Mouse (Mus musculus): ENCODE data around the gene Dnaja3. TPM values are rescaled to one million over a fixed set of nuclear protein-coding genes. Genes with fewer than 3 reads are reported as not detected.
"Not testable (repeated sequence)": the region's sequence is repeated elsewhere in the genome, so short reads cannot be mapped to it uniquely, and the experiment has no call there.

The Dnaja3 gene
- polyA plus RNA-seq, 1 experiment, result not detected

- 48% methylated on average over 3 of the region's 3 CpGs for WGBS
- no peak overlapping the region for H3K27ac ChIP-seq (ENCODE audit: insufficient read depth, low read depth, low read length)
- no peak overlapping the region for H3K4me3 ChIP-seq (ENCODE audit: insufficient read depth, low read depth, low read length)
- no peak for TF ChIP-seq CTCF (IDR thresholded peaks at IDR 0.05; ENCODE audit: insufficient read depth, low read depth, low read length)
- H3K4me1 ChIP-seq (ENCODE audit: control insufficient read depth, insufficient read depth, low read length), result peaks cover 4% of the 10 kb centered on the region; the same call in 1 of the 2 replicates
Measured at GRCm38 (mm10) chr16:4730776-4731358, 91.1 kb downstream of the Dnaja3 start.

GRCm38 (mm10) chr16:4736262-4736661, 96.5 kb downstream of the Dnaja3 start:
- Histone ChIP-seq H3K4me3 (ENCODE audit: insufficient read depth, low read depth, low read length) (no peak overlapping the region), H3K4me1 (ENCODE audit: control insufficient read depth, insufficient read depth, low read length) (0 out of 2 replicates have a peak, but pooled peaks cover 4% of the 10 kb centered on the region), H3K27ac (ENCODE audit: insufficient read depth, low read depth, low read length) (no peak overlapping the region)
- no peak for TF ChIP-seq POLR2A (IDR thresholded peaks at IDR 0.05; ENCODE audit: insufficient read depth, low read depth, low read length)
- no peak for TF ChIP-seq CTCF (IDR thresholded peaks at IDR 0.05; ENCODE audit: insufficient read depth, low read depth, low read length)
- 81% methylated on average over 2 of the region's 2 CpGs for WGBS

GRCm38 (mm10) chr16:4739994-4740393, 100.2 kb downstream of the Dnaja3 start:
- no peak for TF ChIP-seq POLR2A (IDR thresholded peaks at IDR 0.05; ENCODE audit: insufficient read depth, low read depth, low read length)
- TF ChIP-seq CTCF (IDR thresholded peaks at IDR 0.05; ENCODE audit: insufficient read depth, low read depth, low read length), result no peak

GRCm38 (mm10) chr16:4742186-4742585, 102.4 kb downstream of the Dnaja3 start:
- no peak overlapping the region for H3K4me3 ChIP-seq (ENCODE audit: insufficient read depth, low read depth, low read length)
- WGBS, result 97% methylated on average over 1 of the region's 1 CpGs
- no peak overlapping the region for H3K27ac ChIP-seq (ENCODE audit: insufficient read depth, low read depth, low read length)
- TF ChIP-seq POLR2A (IDR thresholded peaks at IDR 0.05; ENCODE audit: insufficient read depth, low read depth, low read length) (no peak), CTCF (IDR thresholded peaks at IDR 0.05; ENCODE audit: insufficient read depth, low read depth, low read length) (no peak)
- H3K4me1 ChIP-seq (ENCODE audit: control insufficient read depth, insufficient read depth, low read length), result 0 out of 2 replicates have a peak, but pooled peaks cover 2% of the 10 kb centered on the region

More at GRCm38 (mm10) chr16:4739994-4740393, 100.2 kb downstream of the Dnaja3 start:
- Histone ChIP-seq H3K4me3 (ENCODE audit: insufficient read depth, low read depth, low read length) (no peak overlapping the region), H3K27ac (ENCODE audit: insufficient read depth, low read depth, low read length) (no peak overlapping the region), H3K4me1 (ENCODE audit: control insufficient read depth, insufficient read depth, low read length) (0 out of 2 replicates have a peak, but pooled peaks cover 2% of the 10 kb centered on the region)
- WGBS, result 89% methylated on average over 2 of the region's 2 CpGs

GRCm38 (mm10) chr16:4752155-4752554, 112.4 kb downstream of the Dnaja3 start:
- Histone ChIP-seq H3K27ac (ENCODE audit: insufficient read depth, low read depth, low read length) (no peak overlapping the region), H3K4me1 (ENCODE audit: control insufficient read depth, insufficient read depth, low read length) (no peaks in the 10 kb centered on the region), H3K4me3 (ENCODE audit: insufficient read depth, low read depth, low read length) (no peak overlapping the region)
- no peak for TF ChIP-seq POLR2A (IDR thresholded peaks at IDR 0.05; ENCODE audit: insufficient read depth, low read depth, low read length)
- no peak for TF ChIP-seq CTCF (IDR thresholded peaks at IDR 0.05; ENCODE audit: insufficient read depth, low read depth, low read length)
- 97% methylated on average over 3 of the region's 3 CpGs for WGBS

- H3K4me1 ChIP-seq (ENCODE audit: control insufficient read depth, insufficient read depth, low read length), result no peaks in the 10 kb centered on the region
- H3K27ac ChIP-seq (ENCODE audit: insufficient read depth, low read depth, low read length), result no peak overlapping the region
- WGBS, result 84% methylated on average over 3 of the region's 3 CpGs
- no peak for TF ChIP-seq CTCF (IDR thresholded peaks at IDR 0.05; ENCODE audit: insufficient read depth, low read depth, low read length)
- no peak for TF ChIP-seq POLR2A (IDR thresholded peaks at IDR 0.05; ENCODE audit: insufficient read depth, low read depth, low read length)
- no peak overlapping the region for H3K4me3 ChIP-seq (ENCODE audit: insufficient read depth, low read depth, low read length)
Measured at GRCm38 (mm10) chr16:4754045-4754444, 114.3 kb downstream of the Dnaja3 start.

GRCm38 (mm10) chr16:4756660-4757335, 117.0 kb downstream of the Dnaja3 start:
- peak overlapping the region; percentile 75 for H3K27ac ChIP-seq (ENCODE audit: insufficient read depth, low read depth, low read length)
- peak overlapping the region; percentile 41 for H3K4me3 ChIP-seq (ENCODE audit: insufficient read depth, low read depth, low read length)
- whole genome bisulfite sequencing, result under 1% methylated on average over 42 of the region's 42 CpGs
- not testable (repeated sequence) for H3K4me1 ChIP-seq (ENCODE audit: control insufficient read depth, insufficient read depth, low read length)

Other genes starting within 250 kb of the Dnaja3 start
- gene Adcy9, start 219.5 kb upstream of the Dnaja3 start, polyA plus RNA-seq (2012; ENCODE audit: insufficient read depth, insufficient read length, low replicate concordance, missing spikeins), result not detected in 2 replicates
- not detected in 2 replicates for gene Srl, start 98.2 kb upstream of the Dnaja3 start, polyA plus RNA-seq (2012; ENCODE audit: insufficient read depth, insufficient read length, low replicate concordance, missing spikeins)
- not detected in 2 replicates for gene Tfap4, start 80.1 kb upstream of the Dnaja3 start, polyA plus RNA-seq (2012; ENCODE audit: insufficient read depth, insufficient read length, low replicate concordance, missing spikeins)
- not detected in 2 replicates for gene Glis2, start 45.3 kb upstream of the Dnaja3 start, polyA plus RNA-seq (2012; ENCODE audit: insufficient read depth, insufficient read length, low replicate concordance, missing spikeins)
- gene Pam16, start 15.0 kb upstream of the Dnaja3 start, polyA plus RNA-seq (2012; ENCODE audit: insufficient read depth, insufficient read length, low replicate concordance, missing spikeins), result not detected in 2 replicates
- not detected in 2 replicates for gene Vasn, start within 50 bp of the Dnaja3 start, polyA plus RNA-seq (2012; ENCODE audit: insufficient read depth, insufficient read length, low replicate concordance, missing spikeins)
- not detected in 2 replicates for gene Coro7, start 39.8 kb downstream of the Dnaja3 start, polyA plus RNA-seq (2012; ENCODE audit: insufficient read depth, insufficient read length, low replicate concordance, missing spikeins)
- not detected in 2 replicates for gene Nmral1, start 79.4 kb downstream of the Dnaja3 start, polyA plus RNA-seq (2012; ENCODE audit: insufficient read depth, insufficient read length, low replicate concordance, missing spikeins)
- not detected in 2 replicates for gene Hmox2, start 86.4 kb downstream of the Dnaja3 start, polyA plus RNA-seq (2012; ENCODE audit: insufficient read depth, insufficient read length, low replicate concordance, missing spikeins)
- 128 TPM in 1 of 2 replicates, not detected in the other for gene Cdip1, start 150.3 kb downstream of the Dnaja3 start, polyA plus RNA-seq (2012; ENCODE audit: insufficient read depth, insufficient read length, low replicate concordance, missing spikeins)
- not detected in 2 replicates for gene 4930562C15Rik, start 195.4 kb downstream of the Dnaja3 start, polyA plus RNA-seq (2012; ENCODE audit: insufficient read depth, insufficient read length, low replicate concordance, missing spikeins)
- gene Ubald1, start 240.3 kb downstream of the Dnaja3 start, polyA plus RNA-seq (2012; ENCODE audit: insufficient read depth, insufficient read length, low replicate concordance, missing spikeins), result not detected in 2 replicates
- gene Mgrn1, start 246.3 kb downstream of the Dnaja3 start, polyA plus RNA-seq (2012; ENCODE audit: insufficient read depth, insufficient read length, low replicate concordance, missing spikeins), result 248 TPM in 1 of 2 replicates, not detected in the other

Measured in olfactory bulb, adult 2 months (tissue).